Mouse (Mus musculus): ENCODE measurements around the gene Kalrn. TPM values are rescaled to one million over a fixed set of nuclear protein-coding genes. Genes with fewer than 3 reads are reported as not detected.
A peak's percentile ranks its signal among the peaks of the same experiment; 100 is the strongest.

Kalrn gene
- polyA plus RNA-seq, 1 experiment from 2014 or later, result 23.0 TPM

DNA sequence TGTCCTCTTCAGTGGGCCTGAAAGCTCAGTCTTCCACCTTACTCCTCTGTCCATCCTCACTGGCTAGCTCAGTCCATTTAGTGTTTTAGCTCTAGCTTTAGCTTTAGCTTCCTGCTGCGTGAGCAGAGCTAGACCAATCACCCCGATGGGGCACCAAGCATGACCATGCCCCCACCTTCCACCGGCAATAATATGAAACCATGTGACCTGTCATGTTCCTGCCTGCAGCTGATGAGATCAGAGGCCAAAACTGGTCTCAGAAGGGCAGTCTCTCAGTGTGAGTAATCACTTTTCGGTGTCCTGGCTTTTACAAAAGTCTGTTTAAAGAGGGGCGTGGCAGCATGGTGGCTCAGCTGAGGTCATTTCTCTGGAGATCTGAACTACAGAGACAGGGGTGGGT lies 364.6 kb downstream of the Kalrn start:
- 59% methylated on average over 5 of the region's 5 CpGs for WGBS (ENCODE audit: insufficient replicate concordance)
- Histone ChIP-seq H3K4me1 (ENCODE audit: control insufficient read depth, insufficient read depth, low read length) (peaks cover 27% of the 10 kb centered on the region), H3K9ac (ENCODE audit: low read depth, low read length) (no peak overlapping the region), H3K9me3 (replicated peaks; ENCODE audit: control insufficient read depth, low read length) (no peaks in the 10 kb centered on the region), H3K36me3 (ENCODE audit: control insufficient read depth, insufficient read depth, low read length) (peaks cover 2% of the 10 kb centered on the region; the same call in 1 of the 2 replicates), H3K27ac (ENCODE audit: low read depth, low read length) (peak overlapping the region; percentile 35; the same call in 1 of the 2 replicates), H3K4me3 (ENCODE audit: low read depth, low read length) (no peak overlapping the region), H3K27me3 (ENCODE audit: control insufficient read depth, insufficient read depth, low read length) (no peaks in the 10 kb centered on the region), H3K4me2 (no peak overlapping the region)
- no peak; the same call in 1 of the 2 replicates for ATAC-seq (replicated peaks; ENCODE audit: insufficient number of reproducible peaks, low FRiP score, low TSS enrichment)

DNA sequence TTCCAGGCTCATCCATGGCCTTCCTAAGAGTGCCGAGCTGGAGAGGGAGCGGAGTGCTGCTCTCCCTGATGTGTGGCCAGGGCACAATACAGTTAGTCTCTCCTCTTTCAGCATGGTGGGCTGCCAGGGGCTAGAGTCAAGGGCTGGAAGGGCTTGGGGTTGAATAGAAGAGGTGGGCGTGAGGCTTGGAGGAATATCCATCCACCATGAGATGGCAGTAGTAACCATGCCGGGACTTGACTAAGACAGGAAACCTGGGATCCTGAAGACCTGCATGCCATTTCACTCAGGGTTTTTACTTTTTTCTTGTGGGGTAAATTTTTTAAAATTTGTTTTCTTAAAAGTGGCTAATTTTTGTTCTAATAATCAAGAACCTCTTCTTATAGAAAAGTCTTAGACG lies 365.4 kb downstream of the Kalrn start:
- WGBS (ENCODE audit: insufficient replicate concordance), result 73% methylated on average over 5 of the region's 5 CpGs
- Histone ChIP-seq H3K4me3 (ENCODE audit: low read depth, low read length) (no peak overlapping the region), H3K36me3 (ENCODE audit: control insufficient read depth, insufficient read depth, low read length) (peaks cover 2% of the 10 kb centered on the region; the same call in 1 of the 2 replicates), H3K9ac (ENCODE audit: low read depth, low read length) (no peak overlapping the region), H3K4me2 (no peak overlapping the region), H3K9me3 (replicated peaks; ENCODE audit: control insufficient read depth, low read length) (no peaks in the 10 kb centered on the region), H3K27ac (ENCODE audit: low read depth, low read length) (no peak overlapping the region), H3K4me1 (ENCODE audit: control insufficient read depth, insufficient read depth, low read length) (peaks cover 27% of the 10 kb centered on the region), H3K27me3 (ENCODE audit: control insufficient read depth, insufficient read depth, low read length) (no peaks in the 10 kb centered on the region)
- ATAC-seq (replicated peaks; ENCODE audit: insufficient number of reproducible peaks, low FRiP score, low TSS enrichment), result no peak

DNA sequence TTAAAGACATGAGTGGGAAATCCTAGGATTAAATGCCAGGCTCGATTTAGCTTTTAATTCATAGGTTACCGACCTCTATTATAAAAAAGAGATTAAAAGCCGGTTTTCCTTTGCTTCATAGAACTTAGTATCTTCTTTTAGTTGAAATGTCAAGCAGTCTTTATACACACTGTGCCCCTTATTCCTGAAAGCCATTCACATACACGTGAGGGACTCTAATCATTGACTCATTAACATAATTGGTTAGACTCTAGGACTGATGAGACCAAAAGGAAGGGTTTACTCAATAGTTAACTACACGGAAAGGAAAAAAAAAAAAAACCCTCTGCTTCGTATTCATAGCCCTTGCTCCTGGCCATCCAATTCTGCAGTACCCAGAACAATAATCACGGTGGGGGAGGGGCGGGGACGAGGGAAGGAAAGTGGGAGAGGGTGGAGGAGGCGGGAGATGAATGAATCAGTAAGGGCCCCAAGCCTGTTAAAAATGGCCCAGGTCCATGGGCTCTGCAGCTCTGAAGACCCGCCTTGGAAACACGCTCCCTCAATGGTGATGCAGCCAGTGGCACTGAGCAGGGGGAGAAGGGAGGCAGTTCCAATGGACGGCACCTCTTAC lies 368.7 kb downstream of the Kalrn start:
- H3K4me1 ChIP-seq (ENCODE audit: control insufficient read depth, insufficient read depth, low read length), result 0 out of 2 replicates have a peak, but pooled peaks cover 5% of the 10 kb centered on the region
- H3K27me3 ChIP-seq (ENCODE audit: control insufficient read depth, insufficient read depth, low read length), result no peaks in the 10 kb centered on the region
- no peaks in the 10 kb centered on the region for H3K9me3 ChIP-seq (replicated peaks; ENCODE audit: control insufficient read depth, low read length)
- H3K36me3 ChIP-seq (ENCODE audit: control insufficient read depth, insufficient read depth, low read length), result peaks cover 2% of the 10 kb centered on the region; the same call in 1 of the 2 replicates
- no peak for ATAC-seq (replicated peaks; ENCODE audit: insufficient number of reproducible peaks, low FRiP score, low TSS enrichment)
- H3K9ac ChIP-seq (ENCODE audit: low read depth, low read length), result no peak overlapping the region
- H3K4me2 ChIP-seq, result no peak overlapping the region
- H3K27ac ChIP-seq (ENCODE audit: low read depth, low read length), result no peak overlapping the region
- 79% methylated on average over 13 of the region's 13 CpGs for WGBS (ENCODE audit: insufficient replicate concordance)
- no peak overlapping the region for H3K4me3 ChIP-seq (ENCODE audit: low read depth, low read length)

DNA sequence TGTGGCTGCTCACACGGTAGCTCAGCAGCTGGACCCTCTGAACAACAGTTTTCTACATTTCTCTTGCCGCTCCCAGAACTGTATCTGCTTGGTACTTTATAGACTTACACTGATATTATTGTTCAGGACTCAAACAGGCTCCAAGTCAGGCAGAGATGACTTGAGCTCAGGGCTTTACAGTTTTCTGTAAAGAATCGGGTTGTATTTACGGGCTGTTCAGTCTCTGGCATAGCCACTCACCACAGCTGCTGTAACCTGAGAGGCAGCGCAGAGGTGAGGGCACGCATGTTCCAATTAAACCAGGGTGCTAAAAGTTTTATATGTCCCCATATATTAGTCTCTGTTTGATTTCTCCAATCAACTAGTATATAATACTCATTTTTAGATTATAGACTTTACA lies 373.8 kb downstream of the Kalrn start:
- Histone ChIP-seq H3K27ac (ENCODE audit: low read depth, low read length) (no peak overlapping the region), H3K27me3 (ENCODE audit: control insufficient read depth, insufficient read depth, low read length) (no peaks in the 10 kb centered on the region), H3K4me3 (ENCODE audit: low read depth, low read length) (no peak overlapping the region), H3K4me1 (ENCODE audit: control insufficient read depth, insufficient read depth, low read length) (peaks cover 3% of the 10 kb centered on the region; the same call in 1 of the 2 replicates), H3K36me3 (ENCODE audit: control insufficient read depth, insufficient read depth, low read length) (no peaks in the 10 kb centered on the region), H3K4me2 (no peak overlapping the region), H3K9ac (ENCODE audit: low read depth, low read length) (no peak overlapping the region), H3K9me3 (replicated peaks; ENCODE audit: control insufficient read depth, low read length) (no peaks in the 10 kb centered on the region)
- 80% methylated on average over 6 of the region's 6 CpGs for WGBS (ENCODE audit: insufficient replicate concordance)
- no peak for ATAC-seq (replicated peaks; ENCODE audit: insufficient number of reproducible peaks, low FRiP score, low TSS enrichment)

DNA sequence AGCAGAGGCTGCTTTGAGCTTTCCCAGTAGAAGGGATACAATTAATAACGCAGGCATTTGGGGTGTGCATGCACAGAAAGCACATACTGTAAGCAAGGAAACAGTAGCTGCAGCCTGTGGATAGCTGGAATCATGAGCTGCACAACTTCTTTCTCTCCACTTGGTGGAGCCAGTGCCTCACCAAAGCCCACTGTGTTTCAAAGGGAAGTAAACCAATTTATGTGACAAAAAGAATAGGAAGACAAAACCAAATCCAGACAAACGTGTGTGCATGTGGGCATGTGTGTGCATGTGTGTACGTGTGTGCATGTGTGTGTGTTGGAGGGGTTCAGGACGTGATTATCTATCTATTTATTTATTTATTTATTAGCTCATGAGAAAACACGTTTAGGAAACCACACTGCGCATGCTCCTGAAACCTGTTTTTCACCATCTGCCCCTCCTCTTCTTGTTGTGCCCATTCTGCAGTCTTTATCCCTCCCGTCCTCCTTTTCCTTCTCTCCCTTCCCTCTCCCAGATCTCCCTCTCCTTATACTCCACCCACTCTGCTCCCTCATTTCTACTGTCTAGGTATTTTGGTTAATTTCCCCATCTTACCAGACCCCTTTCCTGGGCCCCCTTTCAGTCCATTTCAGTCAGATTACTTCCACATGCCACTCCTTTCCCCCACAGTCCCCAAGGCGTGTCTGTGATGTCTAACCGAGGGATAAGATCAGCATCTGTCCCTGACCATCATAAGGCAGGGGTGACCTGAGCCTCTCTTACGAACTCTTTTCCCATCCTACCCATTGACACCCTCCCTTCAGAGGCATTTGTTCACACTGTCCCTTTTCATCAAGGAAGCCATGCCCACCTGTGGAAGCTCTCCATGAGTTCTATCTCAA lies 380.1 kb downstream of the Kalrn start:
- H3K4me3 ChIP-seq (ENCODE audit: low read depth, low read length), result no peak overlapping the region
- WGBS (ENCODE audit: insufficient replicate concordance), result 43% methylated on average over 10 of the region's 10 CpGs

DNA sequence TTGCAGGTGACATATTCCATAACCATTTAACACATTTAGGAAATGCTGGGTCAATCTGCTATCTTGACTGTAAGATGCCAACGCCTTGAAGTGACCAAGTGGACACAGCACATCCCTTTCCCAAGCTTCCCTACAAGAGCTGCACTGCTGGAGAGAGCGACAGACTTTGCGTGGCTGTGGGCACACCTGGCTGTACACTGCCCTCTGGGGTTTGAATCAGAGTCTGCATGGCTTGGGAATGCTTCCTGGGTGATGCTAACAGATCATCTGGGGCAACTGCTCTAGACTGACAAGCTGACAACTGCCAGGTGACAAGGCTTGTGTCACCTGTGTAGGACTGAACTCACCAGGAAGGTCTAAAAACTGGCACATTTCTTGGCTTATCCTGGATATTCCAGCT lies 388.6 kb downstream of the Kalrn start:
- Histone ChIP-seq H3K27ac (ENCODE audit: low read depth, low read length) (no peak overlapping the region), H3K36me3 (ENCODE audit: control insufficient read depth, insufficient read depth, low read length) (no peaks in the 10 kb centered on the region; the same call in 1 of the 2 replicates), H3K4me2 (no peak overlapping the region), H3K9me3 (replicated peaks; ENCODE audit: control insufficient read depth, low read length) (no peaks in the 10 kb centered on the region), H3K27me3 (ENCODE audit: control insufficient read depth, insufficient read depth, low read length) (no peaks in the 10 kb centered on the region), H3K9ac (ENCODE audit: low read depth, low read length) (no peak overlapping the region), H3K4me3 (ENCODE audit: low read depth, low read length) (no peak overlapping the region), H3K4me1 (ENCODE audit: control insufficient read depth, insufficient read depth, low read length) (no peaks in the 10 kb centered on the region)
- ATAC-seq (replicated peaks; ENCODE audit: insufficient number of reproducible peaks, low FRiP score, low TSS enrichment), result no peak
- WGBS (ENCODE audit: insufficient replicate concordance), result 69% methylated on average over 3 of the region's 3 CpGs

More for the DNA sequence above, 380.1 kb downstream of the Kalrn start:
- Histone ChIP-seq H3K27ac (ENCODE audit: low read depth, low read length) (no peak overlapping the region), H3K4me1 (ENCODE audit: control insufficient read depth, insufficient read depth, low read length) (no peaks in the 10 kb centered on the region), H3K36me3 (ENCODE audit: control insufficient read depth, insufficient read depth, low read length) (no peaks in the 10 kb centered on the region), H3K4me2 (no peak overlapping the region), H3K9me3 (replicated peaks; ENCODE audit: control insufficient read depth, low read length) (no peaks in the 10 kb centered on the region), H3K27me3 (ENCODE audit: control insufficient read depth, insufficient read depth, low read length) (no peaks in the 10 kb centered on the region), H3K9ac (ENCODE audit: low read depth, low read length) (no peak overlapping the region)
- no peak for ATAC-seq (replicated peaks; ENCODE audit: insufficient number of reproducible peaks, low FRiP score, low TSS enrichment)

DNA sequence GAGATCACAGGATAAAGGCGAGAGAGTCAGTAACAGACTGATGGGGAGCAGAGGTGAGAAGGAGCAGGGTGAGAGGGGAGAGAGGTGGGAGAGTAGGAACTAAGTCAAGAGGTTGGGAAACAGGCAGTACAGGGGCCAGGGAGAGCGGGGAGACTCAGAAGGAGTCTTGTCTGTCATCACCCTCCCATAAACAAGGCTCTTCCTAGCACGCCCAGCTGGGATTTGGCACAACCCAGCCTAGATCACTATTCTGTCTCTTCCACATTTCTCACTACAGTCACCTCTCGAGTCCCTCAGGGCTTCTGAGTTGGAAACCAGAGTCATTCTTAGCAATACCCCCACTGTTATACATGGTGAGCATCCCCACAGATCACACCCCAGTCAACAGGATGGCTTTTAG lies 390.1 kb downstream of the Kalrn start:
- WGBS (ENCODE audit: insufficient replicate concordance), result 59% methylated on average over 4 of the region's 4 CpGs

DNA sequence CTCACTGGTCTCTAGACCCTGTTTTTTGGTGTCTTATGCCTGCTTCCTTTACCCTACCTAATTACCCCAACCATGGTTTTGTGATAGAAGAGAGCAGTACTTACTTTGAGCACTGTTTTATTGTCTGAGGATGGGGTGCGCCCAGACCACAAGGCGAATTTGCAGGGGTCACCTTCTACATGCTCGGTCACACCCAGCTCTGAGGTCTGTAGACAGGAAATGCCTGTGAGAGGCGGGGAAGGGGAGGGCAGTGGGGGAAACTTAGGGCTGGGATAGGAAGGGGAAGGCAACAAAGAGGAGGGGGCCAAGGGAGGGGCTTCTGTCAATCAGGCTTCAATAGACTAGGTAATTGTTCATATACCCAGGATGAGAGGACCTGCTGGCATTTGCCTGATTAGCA lies 397.7 kb downstream of the Kalrn start:
- WGBS (ENCODE audit: insufficient replicate concordance), result 81% methylated on average over 4 of the region's 4 CpGs
- H3K4me2 ChIP-seq, result no peak overlapping the region
- no peak overlapping the region for H3K4me3 ChIP-seq (ENCODE audit: low read depth, low read length)
- H3K9me3 ChIP-seq (replicated peaks; ENCODE audit: control insufficient read depth, low read length), result no peaks in the 10 kb centered on the region
- no peak overlapping the region for H3K9ac ChIP-seq (ENCODE audit: low read depth, low read length)
- ATAC-seq (replicated peaks; ENCODE audit: insufficient number of reproducible peaks, low FRiP score, low TSS enrichment), result no peak
- H3K4me1 ChIP-seq (ENCODE audit: control insufficient read depth, insufficient read depth, low read length), result no peaks in the 10 kb centered on the region
- peaks cover 2% of the 10 kb centered on the region; the same call in 1 of the 2 replicates for H3K36me3 ChIP-seq (ENCODE audit: control insufficient read depth, insufficient read depth, low read length)
- no peak overlapping the region for H3K27ac ChIP-seq (ENCODE audit: low read depth, low read length)
- no peaks in the 10 kb centered on the region for H3K27me3 ChIP-seq (ENCODE audit: control insufficient read depth, insufficient read depth, low read length)

More for the DNA sequence above, 390.1 kb downstream of the Kalrn start:
- no peaks in the 10 kb centered on the region for H3K27me3 ChIP-seq (ENCODE audit: control insufficient read depth, insufficient read depth, low read length)
- no peak overlapping the region for H3K4me3 ChIP-seq (ENCODE audit: low read depth, low read length)
- H3K36me3 ChIP-seq (ENCODE audit: control insufficient read depth, insufficient read depth, low read length), result no peaks in the 10 kb centered on the region; the same call in 1 of the 2 replicates
- H3K27ac ChIP-seq (ENCODE audit: low read depth, low read length), result no peak overlapping the region
- ATAC-seq (replicated peaks; ENCODE audit: insufficient number of reproducible peaks, low FRiP score, low TSS enrichment), result no peak
- no peak overlapping the region for H3K9ac ChIP-seq (ENCODE audit: low read depth, low read length)
- no peaks in the 10 kb centered on the region for H3K9me3 ChIP-seq (replicated peaks; ENCODE audit: control insufficient read depth, low read length)
- H3K4me1 ChIP-seq (ENCODE audit: control insufficient read depth, insufficient read depth, low read length), result no peaks in the 10 kb centered on the region
- no peak overlapping the region for H3K4me2 ChIP-seq

Data from heart, embryonic 11.5 days (tissue).